Mouse (Mus musculus) limb, embryonic 11.5 days (tissue): ENCODE measurements around the gene Tmem38b. TPM values are rescaled to one million over a fixed set of nuclear protein-coding genes. Genes with fewer than 3 reads are reported as not detected.

Source experiments
- polyA plus RNA-seq: library from polyadenylated mRNA; unstranded; fragments of >200 nt; fragmentation: Nextera tagmentation; extraction: Ambion mirVana; gene quantifications from 2 replicates; pipeline ENCODE4 v1.2.1, GENCODE M21; 2014

Tmem38b gene
- polyA plus RNA-seq, 1 experiment from 2014 or later = 5.4 TPM

Other genes with a start within 250 kb of the Tmem38b start
- gene Fsd1l, start 194.6 kb upstream of the Tmem38b start, polyA plus RNA-seq = 7.1 and 7.8 TPM in 2 replicates
- gene Fktn, start 112.0 kb upstream of the Tmem38b start, polyA plus RNA-seq = 12.2 and 13.7 TPM in 2 replicates
- gene Tal2, start 46.3 kb upstream of the Tmem38b start, polyA plus RNA-seq = 0.19 and 0.34 TPM in 2 replicates